Mouse (Mus musculus): ENCODE results near the gene Tjap1.

GRCm38 (mm10) chr17:46210550-46210949 is 72.3 kb downstream of the Tjap1 start:
- TF ChIP-seq ETS1 (IDR thresholded peaks at IDR 0.05; ENCODE audit: low read depth, low read length): no peak
- no peak for TF ChIP-seq EP300 (IDR thresholded peaks at IDR 0.05; ENCODE audit: low read depth in 1 of 2, low read length in 2 of 2)
- TF ChIP-seq UBTF (IDR thresholded peaks at IDR 0.05; ENCODE audit: borderline replicate concordance, insufficient read depth, low read depth, low read length): no peak
- TF ChIP-seq CTCF (IDR thresholded peaks at IDR 0.05 in 2 of 3, conservative IDR thresholded peaks at IDR 0.05 in 1 of 3; ENCODE audit: control insufficient read depth in 1 of 3, insufficient read depth in 1 of 3, low read depth in 2 of 3, low read length in 3 of 3, poor library complexity in 1 of 3, severe bottlenecking in 1 of 3): no peak
- no peak for TF ChIP-seq POLR2A (IDR thresholded peaks at IDR 0.05; ENCODE audit: control insufficient read depth in 1 of 2, insufficient read depth in 1 of 2, low read depth in 1 of 2, low read length in 2 of 2, poor library complexity in 1 of 2)
- TF ChIP-seq ZKSCAN1 (IDR thresholded peaks at IDR 0.05; ENCODE audit: low read depth, low read length): no peak
- no peak for TF ChIP-seq MAX (IDR thresholded peaks at IDR 0.05; ENCODE audit: low read length)

Data from MEL (cell line).